Mouse (Mus musculus): ENCODE measurements around the gene Slc23a4. TPM values are rescaled to one million over a fixed set of nuclear protein-coding genes. Genes with fewer than 3 reads are reported as not detected.

Gene Slc23a4
- polyA plus RNA-seq, 1 experiment from 2014 or later = 3.4 TPM

GRCm38 (mm10) chr6:34980661-34981060, 7.5 kb downstream of the Slc23a4 start:
- Histone ChIP-seq H3K9me3 (ENCODE audit: control insufficient read depth, low read depth, low read length) (no peaks in the 10 kb centered on the region), H3K4me1 (ENCODE audit: control insufficient read depth, insufficient read depth, low read length) (no peaks in the 10 kb centered on the region), H3K4me3 (ENCODE audit: low read depth, low read length) (no peak overlapping the region), H3K27me3 (ENCODE audit: control insufficient read depth, insufficient read depth, low read length) (no peaks in the 10 kb centered on the region), H3K27ac (ENCODE audit: low read length) (no peak overlapping the region), H3K9ac (replicated peaks; ENCODE audit: low read depth, low read length) (no peak overlapping the region), H3K36me3 (ENCODE audit: control insufficient read depth, insufficient read depth, low read length) (no peaks in the 10 kb centered on the region), H3K4me2 (replicated peaks; ENCODE audit: low read depth, low read length) (no peak overlapping the region)
- ATAC-seq (ENCODE audit: insufficient number of reproducible peaks, insufficient read depth, low FRiP score, low read depth) = no peak
- WGBS = 57% methylated on average over 9 of the region's 9 CpGs

- H3K9ac ChIP-seq (replicated peaks; ENCODE audit: low read depth, low read length) = no peak overlapping the region
- H3K9me3 ChIP-seq (ENCODE audit: control insufficient read depth, low read depth, low read length) = no peaks in the 10 kb centered on the region
- H3K27ac ChIP-seq (ENCODE audit: low read length) = no peak overlapping the region
- H3K4me2 ChIP-seq (replicated peaks; ENCODE audit: low read depth, low read length) = no peak overlapping the region
- H3K36me3 ChIP-seq (ENCODE audit: control insufficient read depth, insufficient read depth, low read length) = no peaks in the 10 kb centered on the region
- no peak for ATAC-seq (ENCODE audit: insufficient number of reproducible peaks, insufficient read depth, low FRiP score, low read depth)
- 78% methylated on average over 3 of the region's 3 CpGs for WGBS
- no peaks in the 10 kb centered on the region for H3K27me3 ChIP-seq (ENCODE audit: control insufficient read depth, insufficient read depth, low read length)
- no peaks in the 10 kb centered on the region for H3K4me1 ChIP-seq (ENCODE audit: control insufficient read depth, insufficient read depth, low read length)
- no peak overlapping the region for H3K4me3 ChIP-seq (ENCODE audit: low read depth, low read length)
Measured at GRCm38 (mm10) chr6:34979291-34979690, 8.9 kb downstream of the Slc23a4 start.

- Histone ChIP-seq H3K9ac (replicated peaks; ENCODE audit: low read depth, low read length) (no peak overlapping the region), H3K36me3 (ENCODE audit: control insufficient read depth, insufficient read depth, low read length) (no peaks in the 10 kb centered on the region), H3K4me3 (ENCODE audit: low read depth, low read length) (no peak overlapping the region), H3K4me1 (ENCODE audit: control insufficient read depth, insufficient read depth, low read length) (no peaks in the 10 kb centered on the region), H3K9me3 (ENCODE audit: control insufficient read depth, low read depth, low read length) (no peaks in the 10 kb centered on the region), H3K27me3 (ENCODE audit: control insufficient read depth, insufficient read depth, low read length) (no peaks in the 10 kb centered on the region), H3K27ac (ENCODE audit: low read length) (no peak overlapping the region), H3K4me2 (replicated peaks; ENCODE audit: low read depth, low read length) (no peak overlapping the region)
- ATAC-seq (ENCODE audit: insufficient number of reproducible peaks, insufficient read depth, low FRiP score, low read depth) = no peak
- 26% methylated on average over 3 of the region's 3 CpGs for WGBS
Measured at GRCm38 (mm10) chr6:34971181-34971580, 17.0 kb downstream of the Slc23a4 start.

- H3K4me2 ChIP-seq (replicated peaks; ENCODE audit: low read depth, low read length) = no peak overlapping the region
- WGBS = 90% methylated on average over 6 of the region's 6 CpGs
- H3K9ac ChIP-seq (replicated peaks; ENCODE audit: low read depth, low read length) = no peak overlapping the region
- H3K4me3 ChIP-seq (ENCODE audit: low read depth, low read length) = no peak overlapping the region
- H3K27ac ChIP-seq (ENCODE audit: low read length) = no peak overlapping the region
- no peaks in the 10 kb centered on the region for H3K4me1 ChIP-seq (ENCODE audit: control insufficient read depth, insufficient read depth, low read length)
- no peak for ATAC-seq (ENCODE audit: insufficient number of reproducible peaks, insufficient read depth, low FRiP score, low read depth)
- H3K9me3 ChIP-seq (ENCODE audit: control insufficient read depth, low read depth, low read length) = no peaks in the 10 kb centered on the region
- no peaks in the 10 kb centered on the region for H3K36me3 ChIP-seq (ENCODE audit: control insufficient read depth, insufficient read depth, low read length)
- H3K27me3 ChIP-seq (ENCODE audit: control insufficient read depth, insufficient read depth, low read length) = no peaks in the 10 kb centered on the region
Measured at GRCm38 (mm10) chr6:34965819-34966539, 22.2 kb downstream of the Slc23a4 start.

- no peak overlapping the region for H3K4me2 ChIP-seq (replicated peaks; ENCODE audit: low read depth, low read length)
- H3K27me3 ChIP-seq (ENCODE audit: control insufficient read depth, insufficient read depth, low read length) = no peaks in the 10 kb centered on the region
- no peaks in the 10 kb centered on the region for H3K4me1 ChIP-seq (ENCODE audit: control insufficient read depth, insufficient read depth, low read length)
- ATAC-seq (ENCODE audit: insufficient number of reproducible peaks, insufficient read depth, low FRiP score, low read depth) = no peak
- H3K9me3 ChIP-seq (ENCODE audit: control insufficient read depth, low read depth, low read length) = no peaks in the 10 kb centered on the region
- no peaks in the 10 kb centered on the region for H3K36me3 ChIP-seq (ENCODE audit: control insufficient read depth, insufficient read depth, low read length)
- no peak overlapping the region for H3K9ac ChIP-seq (replicated peaks; ENCODE audit: low read depth, low read length)
- no peak overlapping the region for H3K4me3 ChIP-seq (ENCODE audit: low read depth, low read length)
- 85% methylated on average over 2 of the region's 2 CpGs for WGBS
- no peak overlapping the region for H3K27ac ChIP-seq (ENCODE audit: low read length)
Measured at GRCm38 (mm10) chr6:34964550-34964949, 23.7 kb downstream of the Slc23a4 start.

DNA sequence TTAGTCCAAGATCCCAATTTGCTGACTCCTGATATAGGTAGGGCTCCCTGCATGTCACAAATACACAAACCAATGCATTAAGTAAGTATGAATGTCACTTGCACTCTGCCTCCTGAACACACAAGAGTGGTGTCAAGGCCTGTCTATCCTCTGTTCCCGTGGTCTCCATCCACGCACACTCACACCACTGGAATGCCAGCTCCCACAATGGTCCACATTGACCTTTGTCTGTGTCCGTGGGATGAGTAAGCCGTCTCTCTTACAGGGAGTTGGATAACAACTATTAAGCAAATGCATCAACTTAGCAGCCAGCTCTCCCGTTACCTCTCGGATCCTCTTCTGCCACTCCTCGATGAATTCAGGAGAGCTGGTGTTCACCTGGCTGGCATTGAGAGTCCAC, 29.1 kb downstream of the Slc23a4 start:
- WGBS = 88% methylated on average over 7 of the region's 7 CpGs
- H3K27me3 ChIP-seq (ENCODE audit: control insufficient read depth, insufficient read depth, low read length) = no peaks in the 10 kb centered on the region
- H3K4me1 ChIP-seq (ENCODE audit: control insufficient read depth, insufficient read depth, low read length) = no peaks in the 10 kb centered on the region
- no peak overlapping the region for H3K4me3 ChIP-seq (ENCODE audit: low read depth, low read length)
- no peaks in the 10 kb centered on the region for H3K36me3 ChIP-seq (ENCODE audit: control insufficient read depth, insufficient read depth, low read length)
- no peak overlapping the region for H3K4me2 ChIP-seq (replicated peaks; ENCODE audit: low read depth, low read length)
- H3K9ac ChIP-seq (replicated peaks; ENCODE audit: low read depth, low read length) = no peak overlapping the region
- H3K9me3 ChIP-seq (ENCODE audit: control insufficient read depth, low read depth, low read length) = no peaks in the 10 kb centered on the region
- no peak overlapping the region for H3K27ac ChIP-seq (ENCODE audit: low read length)
- no peak for ATAC-seq (ENCODE audit: insufficient number of reproducible peaks, insufficient read depth, low FRiP score, low read depth)

GRCm38 (mm10) chr6:34955862-34956241, 32.4 kb downstream of the Slc23a4 start:
- Histone ChIP-seq H3K9ac (replicated peaks; ENCODE audit: low read depth, low read length) (no peak overlapping the region), H3K4me3 (ENCODE audit: low read depth, low read length) (no peak overlapping the region), H3K4me1 (ENCODE audit: control insufficient read depth, insufficient read depth, low read length) (no peaks in the 10 kb centered on the region), H3K9me3 (ENCODE audit: control insufficient read depth, low read depth, low read length) (no peaks in the 10 kb centered on the region), H3K4me2 (replicated peaks; ENCODE audit: low read depth, low read length) (peak overlapping the region; percentile 8; the same call in 1 of the 2 replicates), H3K27me3 (ENCODE audit: control insufficient read depth, insufficient read depth, low read length) (no peaks in the 10 kb centered on the region), H3K27ac (ENCODE audit: low read length) (no peak overlapping the region), H3K36me3 (ENCODE audit: control insufficient read depth, insufficient read depth, low read length) (no peaks in the 10 kb centered on the region)
- ATAC-seq (ENCODE audit: insufficient number of reproducible peaks, insufficient read depth, low FRiP score, low read depth) = no peak
- WGBS = 39% methylated on average over 8 of the region's 8 CpGs

DNA sequence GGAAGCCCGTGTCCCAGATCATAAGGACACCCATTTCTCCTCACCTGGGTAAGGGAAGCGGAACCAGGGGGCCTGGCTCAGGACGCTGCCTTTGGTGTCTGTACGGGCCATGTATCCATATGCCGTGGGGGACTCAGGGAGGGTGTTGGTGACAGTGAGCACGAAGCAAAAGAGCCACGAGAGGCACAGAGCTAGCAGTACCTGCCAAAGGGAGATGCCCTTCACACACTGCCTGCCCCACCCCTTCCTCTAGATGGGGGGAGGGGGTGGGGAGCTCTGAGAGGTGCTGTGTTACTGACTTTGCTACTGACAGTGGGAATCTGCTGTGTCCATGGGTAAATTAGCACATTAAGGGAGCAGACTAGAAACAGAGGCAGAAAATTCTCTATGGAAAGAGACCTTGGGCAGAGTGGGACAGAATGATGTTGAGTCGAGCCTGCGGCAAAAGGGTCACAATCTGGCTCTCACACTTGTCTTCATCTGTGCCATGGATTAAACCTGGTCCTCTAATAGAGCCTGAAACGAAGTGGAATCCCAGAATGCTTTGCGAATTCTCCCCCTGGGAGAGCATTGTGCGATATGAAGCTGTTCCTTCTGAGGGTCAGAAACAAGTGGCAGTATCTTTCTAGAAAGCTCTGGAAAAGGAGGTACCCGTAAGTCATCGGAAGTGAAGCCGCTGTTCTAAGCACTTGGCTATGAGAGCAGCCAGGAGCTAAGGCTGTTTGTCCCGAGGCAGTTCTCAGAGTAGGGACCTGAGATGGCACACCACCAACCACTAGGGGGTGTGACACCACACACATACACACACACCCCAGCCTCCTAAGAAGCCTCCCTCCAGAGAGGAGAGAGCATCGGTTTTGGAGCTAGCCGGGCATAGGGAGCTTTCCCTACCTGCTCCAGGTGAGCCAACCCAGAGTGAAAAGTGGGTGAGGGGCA, 33.0 kb downstream of the Slc23a4 start:
- Histone ChIP-seq H3K27ac (ENCODE audit: low read length) (no peak overlapping the region), H3K36me3 (ENCODE audit: control insufficient read depth, insufficient read depth, low read length) (no peaks in the 10 kb centered on the region), H3K4me1 (ENCODE audit: control insufficient read depth, insufficient read depth, low read length) (no peaks in the 10 kb centered on the region), H3K9me3 (ENCODE audit: control insufficient read depth, low read depth, low read length) (no peaks in the 10 kb centered on the region), H3K9ac (replicated peaks; ENCODE audit: low read depth, low read length) (no peak overlapping the region), H3K4me2 (replicated peaks; ENCODE audit: low read depth, low read length) (peak overlapping the region; percentile 8), H3K4me3 (ENCODE audit: low read depth, low read length) (no peak overlapping the region), H3K27me3 (ENCODE audit: control insufficient read depth, insufficient read depth, low read length) (no peaks in the 10 kb centered on the region)
- no peak for ATAC-seq (ENCODE audit: insufficient number of reproducible peaks, insufficient read depth, low FRiP score, low read depth)
- 49% methylated on average over 18 of the region's 18 CpGs for WGBS

Measured in stomach, embryonic 14.5 days (tissue).